Mouse (Mus musculus): ENCODE measurements around the gene Acsbg1. TPM values are rescaled to one million over a fixed set of nuclear protein-coding genes. Genes with fewer than 3 reads are reported as not detected.

The Acsbg1 gene
- total RNA-seq, 1 experiment, result 2.7 TPM

- TF ChIP-seq HCFC1 (IDR thresholded peaks at IDR 0.05; ENCODE audit: borderline replicate concordance, insufficient read depth, low read length), result no peak
- TF ChIP-seq MAFK (IDR thresholded peaks at IDR 0.05; ENCODE audit: insufficient read depth, low read depth, low read length), result no peak
- no peak for TF ChIP-seq CHD2 (IDR thresholded peaks at IDR 0.05; ENCODE audit: low read depth, low read length)
- no peak for TF ChIP-seq ZC3H11A (IDR thresholded peaks at IDR 0.05; ENCODE audit: borderline replicate concordance, low read depth, low read length)
- TF ChIP-seq ZNF384 (IDR thresholded peaks at IDR 0.05; ENCODE audit: low read depth, low read length), result no peak
- H3K9ac ChIP-seq (ENCODE audit: insufficient read depth, low read depth, low read length, poor library complexity, severe bottlenecking), result no peak overlapping the region
- no peak overlapping the region for H3K27ac ChIP-seq (ENCODE audit: insufficient read depth, low read depth, low read length, poor library complexity, severe bottlenecking)
- DNase-seq (ENCODE audit: low read depth, low spot score), result no peak
- no peaks in the 10 kb centered on the region for H3K4me1 ChIP-seq (ENCODE audit: control insufficient read depth in 2 of 2, insufficient read depth in 2 of 2, low read length in 2 of 2, poor library complexity in 1 of 2)
- in situ Hi-C loops (cut with MboI; ENCODE audit: low sequenced_read_pairs in 2 of 2, unreplicated experiment in 2 of 2), result no loop called here
- no peaks in the 10 kb centered on the region for H3K9me3 ChIP-seq (ENCODE audit: control insufficient read depth, insufficient read depth, low read depth, low read length)
- H3K4me3 ChIP-seq (ENCODE audit: insufficient read depth in 1 of 2, low read depth in 1 of 2, low read length in 2 of 2, poor library complexity in 1 of 2, severe bottlenecking in 1 of 2), result no peak overlapping the region
- H3K36me3 ChIP-seq (ENCODE audit: control insufficient read depth, insufficient read depth, low read length, poor library complexity, severe bottlenecking), result no peaks in the 10 kb centered on the region
These were observed 42.7 kb upstream of the Acsbg1 start for GRCm38 (mm10) chr9:54704361-54704760.

DNA sequence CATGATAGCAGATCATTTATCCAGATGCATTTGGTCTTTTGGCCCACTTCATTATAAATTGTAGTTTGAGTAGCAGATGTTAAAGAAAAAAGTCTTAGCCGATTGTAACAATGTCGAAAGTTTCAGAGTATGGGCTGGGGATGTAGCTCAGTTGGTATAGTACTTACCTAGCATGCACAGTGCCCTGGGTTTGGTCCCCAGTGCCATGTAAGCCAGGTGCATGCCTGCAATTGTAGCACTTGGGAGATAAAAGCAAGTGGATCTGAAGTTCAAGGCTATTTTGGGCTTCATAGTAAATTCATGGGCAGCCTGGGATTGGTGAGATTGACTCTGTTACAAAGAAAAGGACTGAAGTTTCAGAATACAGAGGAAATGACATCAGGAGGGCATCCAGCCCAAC is 40.9 kb upstream of the Acsbg1 start:
- Histone ChIP-seq H3K9me3 (ENCODE audit: control insufficient read depth, insufficient read depth, low read depth, low read length) (no peaks in the 10 kb centered on the region), H3K27ac (ENCODE audit: insufficient read depth, low read depth, low read length, poor library complexity, severe bottlenecking) (no peak overlapping the region), H3K9ac (ENCODE audit: insufficient read depth, low read depth, low read length, poor library complexity, severe bottlenecking) (no peak overlapping the region), H3K4me1 (ENCODE audit: control insufficient read depth in 2 of 2, insufficient read depth in 2 of 2, low read length in 2 of 2, poor library complexity in 1 of 2) (no peaks in the 10 kb centered on the region), H3K4me3 (ENCODE audit: insufficient read depth in 1 of 2, low read depth in 1 of 2, low read length in 2 of 2, poor library complexity in 1 of 2, severe bottlenecking in 1 of 2) (no peak overlapping the region), H3K36me3 (ENCODE audit: control insufficient read depth, insufficient read depth, low read length, poor library complexity, severe bottlenecking) (no peaks in the 10 kb centered on the region)
- in situ Hi-C loops (cut with MboI; ENCODE audit: low sequenced_read_pairs in 2 of 2, unreplicated experiment in 2 of 2), result no loop called here
- DNase-seq (ENCODE audit: low read depth, low spot score), result no peak
- TF ChIP-seq MAFK (IDR thresholded peaks at IDR 0.05; ENCODE audit: insufficient read depth, low read depth, low read length) (no peak), ZNF384 (IDR thresholded peaks at IDR 0.05; ENCODE audit: low read depth, low read length) (no peak), CHD2 (IDR thresholded peaks at IDR 0.05; ENCODE audit: low read depth, low read length) (no peak), ZC3H11A (IDR thresholded peaks at IDR 0.05; ENCODE audit: borderline replicate concordance, low read depth, low read length) (no peak), HCFC1 (IDR thresholded peaks at IDR 0.05; ENCODE audit: borderline replicate concordance, insufficient read depth, low read length) (no peak)

- H3K9me3 ChIP-seq (ENCODE audit: control insufficient read depth, insufficient read depth, low read depth, low read length), result no peaks in the 10 kb centered on the region
- no peak overlapping the region for H3K9ac ChIP-seq (ENCODE audit: insufficient read depth, low read depth, low read length, poor library complexity, severe bottlenecking)
- TF ChIP-seq HCFC1 (IDR thresholded peaks at IDR 0.05; ENCODE audit: borderline replicate concordance, insufficient read depth, low read length) (no peak), CHD2 (IDR thresholded peaks at IDR 0.05; ENCODE audit: low read depth, low read length) (no peak), ZNF384 (IDR thresholded peaks at IDR 0.05; ENCODE audit: low read depth, low read length) (no peak), MAFK (IDR thresholded peaks at IDR 0.05; ENCODE audit: insufficient read depth, low read depth, low read length) (no peak), ZC3H11A (IDR thresholded peaks at IDR 0.05; ENCODE audit: borderline replicate concordance, low read depth, low read length) (no peak)
- no peak overlapping the region for H3K4me3 ChIP-seq (ENCODE audit: insufficient read depth in 1 of 2, low read depth in 1 of 2, low read length in 2 of 2, poor library complexity in 1 of 2, severe bottlenecking in 1 of 2)
- H3K4me1 ChIP-seq (ENCODE audit: control insufficient read depth in 2 of 2, insufficient read depth in 2 of 2, low read length in 2 of 2, poor library complexity in 1 of 2), result no peaks in the 10 kb centered on the region
- H3K36me3 ChIP-seq (ENCODE audit: control insufficient read depth, insufficient read depth, low read length, poor library complexity, severe bottlenecking), result no peaks in the 10 kb centered on the region
- in situ Hi-C loops (cut with MboI; ENCODE audit: low sequenced_read_pairs in 2 of 2, unreplicated experiment in 2 of 2), result no loop called here
- no peak for DNase-seq (ENCODE audit: low read depth, low spot score)
- no peak overlapping the region for H3K27ac ChIP-seq (ENCODE audit: insufficient read depth, low read depth, low read length, poor library complexity, severe bottlenecking)
These were observed 39.1 kb upstream of the Acsbg1 start for GRCm38 (mm10) chr9:54700746-54701145.

DNA sequence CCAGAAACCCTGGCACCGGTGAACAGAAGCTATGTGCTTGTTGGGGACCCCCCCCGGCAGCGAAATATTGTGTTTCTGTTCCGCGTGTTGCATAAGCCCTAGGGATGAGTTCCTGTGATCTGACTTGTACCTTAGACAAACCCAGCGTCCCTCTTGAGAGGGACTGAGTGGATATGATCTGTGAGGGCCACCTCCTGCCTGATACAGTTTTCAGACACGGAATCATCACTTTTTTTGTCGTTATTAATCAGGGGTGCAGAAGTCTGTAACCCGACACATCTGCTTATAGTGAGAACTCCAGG is 38.5 kb upstream of the Acsbg1 start:
- H3K27ac ChIP-seq (ENCODE audit: insufficient read depth, low read depth, low read length, poor library complexity, severe bottlenecking), result no peak overlapping the region
- peak overlapping the region; percentile 75 to 79 for H3K4me3 ChIP-seq (ENCODE audit: insufficient read depth in 1 of 2, low read depth in 1 of 2, low read length in 2 of 2, poor library complexity in 1 of 2, severe bottlenecking in 1 of 2)
- H3K4me1 ChIP-seq (ENCODE audit: control insufficient read depth in 2 of 2, insufficient read depth in 2 of 2, low read length in 2 of 2, poor library complexity in 1 of 2), result no peaks in the 10 kb centered on the region
- no peak for DNase-seq (ENCODE audit: low read depth, low spot score)
- TF ChIP-seq MAFK (IDR thresholded peaks at IDR 0.05; ENCODE audit: insufficient read depth, low read depth, low read length), result no peak
- no peak for TF ChIP-seq CHD2 (IDR thresholded peaks at IDR 0.05; ENCODE audit: low read depth, low read length)
- no peak for TF ChIP-seq HCFC1 (IDR thresholded peaks at IDR 0.05; ENCODE audit: borderline replicate concordance, insufficient read depth, low read length)
- no peak for TF ChIP-seq ZC3H11A (IDR thresholded peaks at IDR 0.05; ENCODE audit: borderline replicate concordance, low read depth, low read length)
- no peak for TF ChIP-seq ZNF384 (IDR thresholded peaks at IDR 0.05; ENCODE audit: low read depth, low read length)
- no peaks in the 10 kb centered on the region for H3K36me3 ChIP-seq (ENCODE audit: control insufficient read depth, insufficient read depth, low read length, poor library complexity, severe bottlenecking)
- H3K9ac ChIP-seq (ENCODE audit: insufficient read depth, low read depth, low read length, poor library complexity, severe bottlenecking), result peak overlapping the region; percentile 66; the same call in 1 of the 2 replicates
- H3K9me3 ChIP-seq (ENCODE audit: control insufficient read depth, insufficient read depth, low read depth, low read length), result no peaks in the 10 kb centered on the region
- in situ Hi-C loops (cut with MboI; ENCODE audit: low sequenced_read_pairs in 2 of 2, unreplicated experiment in 2 of 2), result no loop called here

All from ES-E14 (cell line).